Mouse (Mus musculus): Measurements from ENCODE around the gene Hist1h3d. TPM values are rescaled to one million over a fixed set of nuclear protein-coding genes. Genes with fewer than 3 reads are reported as not detected.
A peak's percentile ranks its signal among the peaks of the same experiment; 100 is the strongest.
"Not testable (repeated sequence)": the region's sequence is repeated elsewhere in the genome, so short reads cannot be mapped to it uniquely, and the experiment has no call there.

Hist1h3d gene
- polyA plus RNA-seq, 1 experiment: 2.5 TPM

- no peak for DNase-seq (ENCODE audit: low spot score)
Measured at GRCm38 (mm10) chr13:23564482-23564881, 11.1 kb upstream of the Hist1h3d start.

GRCm38 (mm10) chr13:23570261-23571021, 5.1 kb upstream of the Hist1h3d start:
- DNase-seq (ENCODE audit: low spot score): not testable (repeated sequence)

GRCm38 (mm10) chr13:23571022-23571503, 4.5 kb upstream of the Hist1h3d start, which contains the start of the genes Hist1h2ae and Hist1h2bg:
Gene Hist1h2ae (minus strand): TSS chr13:23571220.
Gene Hist1h2bg (plus strand): TSS chr13:23571396.
- DNase-seq (ENCODE audit: low spot score): peak; percentile 61

GRCm38 (mm10) chr13:23571504-23572217, 3.9 kb upstream of the Hist1h3d start:
- not testable (repeated sequence) for DNase-seq (ENCODE audit: low spot score)

- DNase-seq (ENCODE audit: low spot score): no peak
Measured at GRCm38 (mm10) chr13:23572218-23573033, 3.1 kb upstream of the Hist1h3d start.

- DNase-seq (ENCODE audit: low spot score): not testable (repeated sequence)
Measured at GRCm38 (mm10) chr13:23573034-23573897, 2.3 kb upstream of the Hist1h3d start.

GRCm38 (mm10) chr13:23573898-23574524, 1.6 kb upstream of the Hist1h3d start, which contains the start of the genes Hist1h2bf and Hist1h2ad:
Gene Hist1h2bf (minus strand): TSS chr13:23574196.
Gene Hist1h2ad (plus strand): TSS chr13:23574381.
- DNase-seq (ENCODE audit: low spot score): not testable (repeated sequence)

- DNase-seq (ENCODE audit: low spot score): not testable (repeated sequence)
Measured at GRCm38 (mm10) chr13:23574546-23575170, 905 bp upstream of the Hist1h3d start.

GRCm38 (mm10) chr13:23575864-23576313, 326 bp downstream of the Hist1h3d start:
- not testable (repeated sequence) for DNase-seq (ENCODE audit: low spot score)

GRCm38 (mm10) chr13:23576351-23576881, 853 bp downstream of the Hist1h3d start:
- DNase-seq (ENCODE audit: low spot score): no peak

GRCm38 (mm10) chr13:23576906-23577639, 1.5 kb downstream of the Hist1h3d start:
- DNase-seq (ENCODE audit: low spot score): no peak

- no peak for DNase-seq (ENCODE audit: low spot score)
Measured at GRCm38 (mm10) chr13:23577835-23578234, 2.3 kb downstream of the Hist1h3d start.

- DNase-seq (ENCODE audit: low spot score): peak; percentile 91
Measured at GRCm38 (mm10) chr13:23581408-23582218, 6.0 kb downstream of the Hist1h3d start, which contains the start of gene Hist1h4d. Gene Hist1h4d (plus strand): TSS chr13:23581598.

GRCm38 (mm10) chr13:23582219-23583056, 6.9 kb downstream of the Hist1h3d start:
- DNase-seq (ENCODE audit: low spot score): no peak

GRCm38 (mm10) chr13:23583387-23584068, 8.0 kb downstream of the Hist1h3d start:
- DNase-seq (ENCODE audit: low spot score): no peak

- DNase-seq (ENCODE audit: low spot score): no peak
Measured at GRCm38 (mm10) chr13:23584331-23584730, 8.8 kb downstream of the Hist1h3d start.
